Mouse (Mus musculus) cerebellum, adult 2 months (tissue): ENCODE measurements at regions not wholly inside any gene's neighbourhood (a gene's known extent, or its start where the extent isn't known, plus 50 kb on each side); places are given as distances from the start of the nearest gene placed in this dataset.

Experiments
- CTCF ChIP-seq: fragments of 200-500 bp; IDR thresholded peaks from 2 replicates; pipeline ENCODE4 v1.5.1; 2011; ENCODE audit warnings: low read depth, mild to moderate bottlenecking, control low read depth, low read length, moderate library complexity, borderline replicate concordance; ENCODE audit not compliant: insufficient read depth
- POLR2A ChIP-seq: fragments of 200-500 bp; IDR thresholded peaks from 2 replicates; pipeline ENCODE4 v1.6.1; 2011; ENCODE audit warnings: low read length, control low read depth, borderline replicate concordance; ENCODE audit not compliant: insufficient read depth

DNA sequence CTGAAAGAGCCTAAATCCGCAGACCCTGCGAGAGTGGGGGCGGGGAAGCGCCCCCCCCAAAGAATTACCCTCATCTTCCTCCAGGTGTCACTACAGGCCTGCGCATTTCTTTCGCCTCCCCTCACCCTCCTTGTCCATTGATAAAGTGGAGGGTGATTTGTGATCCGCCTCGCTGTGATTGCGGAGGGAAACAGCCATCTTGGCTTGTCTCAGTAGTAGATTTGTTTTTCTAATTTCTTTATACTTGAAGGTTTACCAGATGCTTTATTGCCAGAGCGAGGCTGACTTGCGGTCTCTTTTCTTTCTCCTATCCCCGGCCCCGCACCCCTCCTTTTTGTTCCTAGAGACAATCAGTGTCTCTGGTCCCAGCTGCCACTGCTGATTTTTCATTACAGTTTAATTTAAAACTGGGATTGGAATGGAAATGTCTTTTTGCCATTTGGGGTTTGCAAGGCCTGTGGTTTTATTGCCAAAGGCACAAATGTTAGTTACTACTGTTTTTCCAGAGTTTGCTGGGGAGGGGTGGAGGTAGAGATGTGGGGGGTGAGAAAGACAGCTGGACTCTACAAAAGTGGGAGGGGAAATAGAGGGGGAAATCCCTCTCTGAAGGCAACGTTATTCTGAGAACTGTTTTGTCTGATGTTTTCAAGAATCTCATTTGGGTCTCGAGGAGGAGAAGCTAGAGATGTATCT lies 161.7 kb downstream of the Icos start:
- 0 out of 2 replicates have a peak, but pooled peaks have one; percentile 28 for TF ChIP-seq CTCF
- TF ChIP-seq POLR2A, result no peak
